In genomic region chr11:85352539-85353380, GRCm38 (mm10) we compare ENCODE assay signal across 8 mouse cellular contexts. TPM values are rescaled to one million over a fixed set of nuclear protein-coding genes. Genes with fewer than 3 reads are reported as not detected.
DNase-seq lines count a peak whose midpoint lies in the region; ATAC-seq and TF ChIP-seq lines count a peak whose summit lies in the region.

TSS of gene Bcas3 (plus strand) at chr11:85353167.

- H3K4me1 ChIP-seq in hindbrain, embryonic 10.5 days (replicated peaks) = peaks cover 16% of the 10 kb centered on the region
- H3K4me1 ChIP-seq in lung, postnatal 0 days (ENCODE audit: insufficient read depth, low read depth, low read length) = peaks cover 2% of the 10 kb centered on the region; the same call in 1 of the 2 replicates

- H3K9ac ChIP-seq in lung, postnatal 0 days (replicated peaks; ENCODE audit: low read depth) = peak within 1 kb of the TSS; percentile 92

- under 1% methylated on average over 47 of the region's 47 CpGs for WGBS in hindbrain, embryonic 10.5 days
- WGBS in lung, postnatal 0 days = 0% methylated on average over 47 of the region's 47 CpGs

- no peaks in the 10 kb centered on the region for H3K9me3 ChIP-seq in hindbrain, embryonic 10.5 days
- H3K9me3 ChIP-seq in lung, postnatal 0 days (ENCODE audit: low read length) = no peaks in the 10 kb centered on the region

- H3K27me3 ChIP-seq in hindbrain, embryonic 10.5 days (ENCODE audit: insufficient read depth, poor library complexity, severe bottlenecking) = no peaks in the 10 kb centered on the region
- no peaks in the 10 kb centered on the region for H3K27me3 ChIP-seq in lung, postnatal 0 days (replicated peaks; ENCODE audit: insufficient read depth, low read length)

- TF ChIP-seq EP300 in lung, postnatal 0 days (IDR thresholded peaks at IDR 0.05) = peak; percentile 73

- 0 out of 2 replicates have a peak, but pooled peaks have one; percentile 4 for TF ChIP-seq CTCF in lung, postnatal 0 days (IDR thresholded peaks at IDR 0.05)

- DNase-seq in MN1 (ENCODE audit: low spot score) = peak; percentile 97
- DNase-seq in cerebellum, adult 9-10 months = peak; percentile 99
- DNase-seq in hindbrain, embryonic 10.5 days (ENCODE audit: low spot score) = peak; percentile 99
- peak; percentile 99 for DNase-seq in layer of hippocampus, adult 9-11 months
- DNase-seq in lung, postnatal 0 days (ENCODE audit: low spot score) = peak; percentile 100
- peak; percentile 95 for DNase-seq in ovary, postnatal 14 days (ENCODE audit: low spot score)
- DNase-seq in thymus, postnatal 14 days = peak; percentile 98

- H3K27ac ChIP-seq in hindbrain, embryonic 10.5 days = peak within 1 kb of the TSS; percentile 81
- peak within 1 kb of the TSS; percentile 77 for H3K27ac ChIP-seq in lung, postnatal 0 days (ENCODE audit: low read length)

- 0 out of 2 replicates have a peak, but pooled peaks cover 3% of the 10 kb centered on the region for H3K36me3 ChIP-seq in hindbrain, embryonic 10.5 days
- peaks cover 6% of the 10 kb centered on the region; the same call in 1 of the 2 replicates for H3K36me3 ChIP-seq in lung, postnatal 0 days (ENCODE audit: insufficient read depth, low read length)

- peak; percentile 99 for ATAC-seq in frontal cortex, adult (ENCODE audit: low TSS enrichment)
- ATAC-seq in lung, postnatal 0 days = peak; percentile 98

- peak within 1 kb of the TSS; percentile 77 for H3K4me2 ChIP-seq in lung, postnatal 0 days (replicated peaks; ENCODE audit: low read depth, low read length)

- peak within 1 kb of the TSS; percentile 67 for H3K4me3 ChIP-seq in hindbrain, embryonic 10.5 days
- peak within 1 kb of the TSS; percentile 79 for H3K4me3 ChIP-seq in lung, postnatal 0 days (ENCODE audit: low read depth, low read length)

RNA-seq across cellular contexts. Expression of gene Bcas3, which starts in this region (rescaled TPM):
- 23.3 and 37.3 TPM in 2 replicates for polyA plus RNA-seq in hindbrain, embryonic 10.5 days (2016; fragmentation: Nextera tagmentation; extraction: Ambion mirVana)
- polyA plus RNA-seq in lung, postnatal 0 days (2015; fragmentation: Nextera tagmentation; extraction: Ambion mirVana) = 26.0 and 31.0 TPM in 2 replicates

Comparison
In these comparisons a context has a peak if more than half of its experiments do, and no peak if none do; other contexts are left out.
1. Peak in every context shown above with its lines: DNase-seq, ATAC-seq, H3K4me3 ChIP-seq and H3K27ac ChIP-seq.